Comparison of ENCODE assay signal across 21 mouse cellular contexts in genomic region chr13:91681474-91681873, GRCm38 (mm10). TPM values are rescaled to one million over a fixed set of nuclear protein-coding genes. Genes with fewer than 3 reads are reported as not detected.
"Had no signal": no experiment of that assay in that cellular context is flagged by ENCODE, and none has a peak within 500 bp of the region (broad histone marks: within the 10 kb centered on the region; RNA-seq: fewer than 3 reads in every experiment).

No protein-coding gene starts in this region.

- DNase-seq: retina, postnatal 1 day; right cerebral cortex, adult 18-20 months; right cerebral cortex, postnatal 14 days; right cerebral cortex, postnatal 25 days; right cerebral cortex, postnatal 4 days; spleen, adult 18-20 months; thymus, adult 18-20 months; thymus, adult 2 months; thymus, postnatal 14 days; thymus, postnatal 25 days; thymus, postnatal 36 days; thymus, postnatal 4 days had no signal

- H3K27me3 ChIP-seq: neural tube, embryonic 12.5 days; neural tube, embryonic 13.5 days; neural tube, embryonic 15.5 days; stomach, embryonic 15.5 days had no signal

- H3K9me3 ChIP-seq: neural tube, embryonic 12.5 days; neural tube, embryonic 13.5 days; neural tube, embryonic 15.5 days; stomach, embryonic 15.5 days had no signal

- H3K4me2 ChIP-seq: neural tube, embryonic 12.5 days; neural tube, embryonic 13.5 days; neural tube, embryonic 15.5 days; stomach, embryonic 15.5 days had no signal

- H3K9ac ChIP-seq: neural tube, embryonic 12.5 days; neural tube, embryonic 13.5 days; neural tube, embryonic 15.5 days; stomach, embryonic 15.5 days had no signal

- H3K4me1 ChIP-seq: neural tube, embryonic 12.5 days; neural tube, embryonic 13.5 days; neural tube, embryonic 15.5 days; stomach, embryonic 15.5 days had no signal

- H3K4me3 ChIP-seq: neural tube, embryonic 12.5 days; neural tube, embryonic 13.5 days; neural tube, embryonic 15.5 days; stomach, embryonic 15.5 days had no signal

- H3K27ac ChIP-seq: neural tube, embryonic 12.5 days; neural tube, embryonic 13.5 days; neural tube, embryonic 15.5 days; stomach, embryonic 15.5 days; stomach, postnatal 0 days had no signal

RNA-seq across cellular contexts. Expression of gene Acot12, which starts 59.8 kb away (rescaled TPM):
- total RNA-seq: neutrophil, adult 5-6 weeks had no signal
- polyA plus RNA-seq: neural tube, embryonic 12.5 days; neural tube, embryonic 13.5 days; spleen, adult 2 months; stomach, embryonic 14.5 days; urinary bladder, adult 2 months had no signal
